Mouse (Mus musculus) limb, embryonic 14.5 days (tissue): ENCODE results near the gene Itgb4. TPM values are rescaled to one million over a fixed set of nuclear protein-coding genes. Genes with fewer than 3 reads are reported as not detected.
"Not testable (repeated sequence)": the region's sequence is repeated elsewhere in the genome, so short reads cannot be mapped to it uniquely, and the experiment has no call there.

Experiments
- ATAC-seq: fragments of 200-750 bp; cut with Nextera tagmentation; 2 replicates; pipeline ENCODE4 v1.8.0; 2017; ENCODE audit warnings: low read depth, moderate number of reproducible peaks, moderate TSS enrichment; ENCODE audit not compliant: low FRiP score
- DNase-seq: peaks from one replicate; pipeline ENCODE4 v3.0.0-alpha.2; 2015; ENCODE audit warnings: low spot score
- H3K27ac ChIP-seq: fragments of 300-500 bp; sonication (generic); replicated peaks from 2 replicates; pipeline ENCODE4 v1.5.1; 2014; ENCODE audit warnings: low read depth, mild to moderate bottlenecking, low read length, moderate library complexity, mixed read lengths
- H3K27me3 ChIP-seq: fragments of 300-500 bp; sonication (generic); 2 replicates; pipeline ENCODE4 v1.6.1; 2014; ENCODE audit warnings: low read length, mixed read lengths; ENCODE audit not compliant: control insufficient read depth, insufficient read depth
- H3K36me3 ChIP-seq: fragments of 300-500 bp; sonication (generic); 2 replicates; pipeline ENCODE4 v1.6.1; 2014; ENCODE audit warnings: mild to moderate bottlenecking, low read length, moderate library complexity, mixed read lengths; ENCODE audit not compliant: control insufficient read depth, insufficient read depth
- H3K4me1 ChIP-seq: fragments of 300-500 bp; sonication (generic); 2 replicates; pipeline ENCODE4 v1.6.1; 2014; ENCODE audit warnings: antibody characterized with exemption, low read length, mixed read lengths; ENCODE audit not compliant: control insufficient read depth, insufficient read depth
- H3K4me2 ChIP-seq: fragments of 300-500 bp; sonication (generic); replicated peaks from 2 replicates; pipeline ENCODE4 v1.6.1; 2014; ENCODE audit warnings: low read depth, mild to moderate bottlenecking, low read length, moderate library complexity; ENCODE audit not compliant: severe bottlenecking
- H3K4me3 ChIP-seq: fragments of 300-500 bp; sonication (generic); replicated peaks from 2 replicates; pipeline ENCODE4 v1.5.1; 2014; ENCODE audit warnings: low read length
- H3K9ac ChIP-seq: fragments of 300-500 bp; sonication (generic); 2 replicates; pipeline ENCODE4 v1.6.1; 2014; ENCODE audit warnings: mild to moderate bottlenecking, low read depth, low read length, moderate library complexity; ENCODE audit not compliant: severe bottlenecking
- H3K9me3 ChIP-seq: fragments of 300-500 bp; sonication (generic); 2 replicates; pipeline ENCODE4 v1.6.1; 2016; ENCODE audit warnings: low read length; ENCODE audit not compliant: control insufficient read depth
- POLR2A ChIP-seq: fragments of 200-500 bp; IDR thresholded peaks from 2 replicates; pipeline ENCODE4 v1.8.0; 2012; ENCODE audit warnings: inconsistent platforms, mild to moderate bottlenecking, moderate library complexity, borderline replicate concordance; ENCODE audit not compliant: insufficient read depth, insufficient read length; ENCODE audit errors: extremely low read depth
- WGBS: fragments of 180-500 bp; shearing (Covaris S2); extraction: QIAGEN DNeasy Blood & Tissue Kit; methylation state at CpG from one replicate; pipeline ENCODE4 v1.1.7; 2014; 5-methylcytosine and 5-hydroxymethylcytosine counted together
- polyA plus RNA-seq, 2 experiments: library from polyadenylated mRNA; depleted of rRNA in 1 of 2; stranded (reverse) in 1 of 2; unstranded in 1 of 2; fragments of >200 nt; fragmentation: Nextera tagmentation in 1 of 2; extraction: Ambion mirVana in 1 of 2; gene quantifications; 2 replicates each; pipeline versions ENCODE4 v1.2.1 to v1.2.3; 2012 to 2014

Itgb4 gene
- polyA plus RNA-seq, 2 experiments, result 11.3 to 12.5 TPM

- peak overlapping the region; percentile 82 for H3K9ac ChIP-seq
- no peak for ATAC-seq
- H3K27me3 ChIP-seq, result no peaks in the 10 kb centered on the region
- peak overlapping the region; percentile 96 for H3K27ac ChIP-seq
- peak overlapping the region; percentile 72 for H3K4me3 ChIP-seq
- no peak for DNase-seq
- no peaks in the 10 kb centered on the region for H3K9me3 ChIP-seq
- H3K4me2 ChIP-seq, result peak overlapping the region; percentile 66
- peaks cover 37% of the 10 kb centered on the region for H3K36me3 ChIP-seq
- peaks cover 15% of the 10 kb centered on the region for H3K4me1 ChIP-seq
- WGBS, result 18% methylated on average over 13 of the region's 14 CpGs
- no peak for TF ChIP-seq POLR2A
Observed at GRCm38 (mm10) chr11:116011529-116012261, 37.2 kb downstream of the Itgb4 start.

GRCm38 (mm10) chr11:116012262-116012947, 37.9 kb downstream of the Itgb4 start, which contains the start of gene Galk1:
Gene Galk1, minus strand, starts transcription at chr11:116012719.
- WGBS, result under 1% methylated on average over 50 of the region's 55 CpGs
- H3K27ac ChIP-seq, result peak within 1 kb of the TSS; percentile 96

GRCm38 (mm10) chr11:116014821-116015220, 40.3 kb downstream of the Itgb4 start:
- no peak overlapping the region for H3K9ac ChIP-seq
- WGBS, result 66% methylated on average over 8 of the region's 8 CpGs
- ATAC-seq (no peak), DNase-seq (no peak)
- no peak for TF ChIP-seq POLR2A
- no peak overlapping the region for H3K4me3 ChIP-seq
- H3K4me2 ChIP-seq, result no peak overlapping the region
- H3K27ac ChIP-seq, result no peak overlapping the region
- H3K4me1 ChIP-seq, result peaks cover 15% of the 10 kb centered on the region
- H3K9me3 ChIP-seq, result no peaks in the 10 kb centered on the region
- H3K36me3 ChIP-seq, result peaks cover 10% of the 10 kb centered on the region
- H3K27me3 ChIP-seq, result no peaks in the 10 kb centered on the region

More at GRCm38 (mm10) chr11:116012262-116012947, 37.9 kb downstream of the Itgb4 start, which contains the start of gene Galk1:
- H3K9ac ChIP-seq, result peak within 1 kb of the TSS; percentile 82
- H3K4me2 ChIP-seq, result peak within 1 kb of the TSS; percentile 66
- peaks cover 15% of the 10 kb centered on the region for H3K4me1 ChIP-seq
- DNase-seq, result peak; percentile 94
- H3K4me3 ChIP-seq, result peak within 1 kb of the TSS; percentile 72
- H3K36me3 ChIP-seq, result peaks cover 31% of the 10 kb centered on the region
- ATAC-seq, result peak; percentile 90
- TF ChIP-seq POLR2A, result peak; percentile 64; the same call in 1 of the 2 replicates
- H3K9me3 ChIP-seq, result no peaks in the 10 kb centered on the region
- H3K27me3 ChIP-seq, result no peaks in the 10 kb centered on the region

GRCm38 (mm10) chr11:116018106-116018505, 43.6 kb downstream of the Itgb4 start:
- H3K27ac ChIP-seq, result no peak overlapping the region
- no peak for DNase-seq
- ATAC-seq, result no peak
- no peaks in the 10 kb centered on the region for H3K9me3 ChIP-seq
- H3K27me3 ChIP-seq, result no peaks in the 10 kb centered on the region
- no peak overlapping the region for H3K4me2 ChIP-seq
- WGBS, result 30% methylated on average over 6 of the region's 6 CpGs
- peaks cover 22% of the 10 kb centered on the region for H3K36me3 ChIP-seq
- TF ChIP-seq POLR2A, result no peak
- H3K4me3 ChIP-seq, result no peak overlapping the region
- H3K9ac ChIP-seq, result no peak overlapping the region
- H3K4me1 ChIP-seq, result peaks cover 9% of the 10 kb centered on the region

- not testable (repeated sequence) for H3K9ac ChIP-seq, H3K4me3 ChIP-seq, H3K4me1 ChIP-seq, H3K4me2 ChIP-seq, H3K9me3 ChIP-seq, DNase-seq, H3K27me3 ChIP-seq, H3K27ac ChIP-seq, ATAC-seq
- 88% methylated on average over 4 of the region's 4 CpGs for WGBS
- peaks cover 29% of the 10 kb centered on the region for H3K36me3 ChIP-seq
Observed at GRCm38 (mm10) chr11:116018867-116019266, 44.4 kb downstream of the Itgb4 start.
